Mouse (Mus musculus) heart, postnatal 36 days (tissue): ENCODE data around the gene Taok1. TPM values are rescaled to one million over a fixed set of nuclear protein-coding genes. Genes with fewer than 3 reads are reported as not detected.
A peak's percentile ranks its signal among the peaks of the same experiment; 100 is the strongest.

Experiments
- DNase-seq, 2 experiments: peaks; one replicate each; pipeline ENCODE4 v3.0.0; 2021 to 2022
- intact Hi-C: fragments of 180-260 bp; cut with DNase I; formaldehyde crosslinking; loops from one replicate; pipeline ENCODE4 v1.15.1; 2025
- total RNA-seq, 2 experiments: library from RNA; stranded (reverse); gene quantifications; 2 replicates each; pipeline ENCODE4 v1.2.3; 2021

Taok1 gene
- total RNA-seq, 2 experiments from 2014 or later, result 54.4 to 56.0 TPM

- DNase-seq, result peak; percentile 85 to 89
- intact Hi-C loops, result loop anchor here (5.0 kb wide), 1 partner anchor 94 kb away; the partner anchor contains the start of gene Taok1
Measured at GRCm38 (mm10) chr11:77512891-77513810, 94.5 kb downstream of the Taok1 start.

- intact Hi-C loops, result loop anchor here (5.0 kb wide), 1 partner anchor 96 kb away; the partner anchor contains the start of gene Taok1
- no peak for DNase-seq
Measured at GRCm38 (mm10) chr11:77511336-77511735, 96.3 kb downstream of the Taok1 start.

- intact Hi-C loops, result loop anchor here (5.0 kb wide), 1 partner anchor 124 kb away; no protein-coding TSS in a partner anchor
- DNase-seq, result peak; percentile 86 to 89
Measured at GRCm38 (mm10) chr11:77508068-77509021, 99.3 kb downstream of the Taok1 start.

GRCm38 (mm10) chr11:77507426-77507825 lies 100.2 kb downstream of the Taok1 start:
- peak in 1 of 2 experiments; percentile 12 for DNase-seq
- intact Hi-C loops, result loop anchor here (2.0 to 5.0 kb wide), 2 partner anchors 17 to 125 kb away; no protein-coding TSS in a partner anchor

GRCm38 (mm10) chr11:77506941-77507340 lies 100.7 kb downstream of the Taok1 start:
- intact Hi-C loops, result loop anchor here (2.0 to 5.0 kb wide), 2 partner anchors 16 to 125 kb away; no protein-coding TSS in a partner anchor
- peak in 1 of 2 experiments; percentile 2 for DNase-seq

GRCm38 (mm10) chr11:77506273-77506672 lies 101.3 kb downstream of the Taok1 start:
- intact Hi-C loops, result loop anchor here (2.0 to 5.0 kb wide), 2 partner anchors 15 to 126 kb away; no protein-coding TSS in a partner anchor
- DNase-seq, result no peak

- intact Hi-C loops, result loop anchor here (5.0 kb wide), 1 partner anchor 127 kb away; no protein-coding TSS in a partner anchor
Measured at GRCm38 (mm10) chr11:77505291-77505980, 102.2 kb downstream of the Taok1 start.

GRCm38 (mm10) chr11:77504377-77504776 lies 103.2 kb downstream of the Taok1 start:
- intact Hi-C loops, result no loop called here
- DNase-seq, result no peak

More at GRCm38 (mm10) chr11:77505291-77505980, 102.2 kb downstream of the Taok1 start:
- DNase-seq, result no peak

GRCm38 (mm10) chr11:77503511-77503910 lies 104.1 kb downstream of the Taok1 start:
- intact Hi-C loops, result no loop called here

GRCm38 (mm10) chr11:77502481-77502880 lies 105.1 kb downstream of the Taok1 start:
- intact Hi-C loops, result no loop called here

More at GRCm38 (mm10) chr11:77503511-77503910, 104.1 kb downstream of the Taok1 start:
- DNase-seq, result no peak

GRCm38 (mm10) chr11:77501971-77502370 lies 105.6 kb downstream of the Taok1 start:
- intact Hi-C loops, result loop anchor here (2.0 kb wide), 1 partner anchor 185 kb away; no protein-coding TSS in a partner anchor
- no peak for DNase-seq

More at GRCm38 (mm10) chr11:77502481-77502880, 105.1 kb downstream of the Taok1 start:
- DNase-seq, result no peak

GRCm38 (mm10) chr11:77501392-77501791 lies 106.2 kb downstream of the Taok1 start:
- intact Hi-C loops, result loop anchor here (2.0 kb wide), 1 partner anchor 185 kb away; no protein-coding TSS in a partner anchor
- DNase-seq, result peak; percentile 80 to 83

GRCm38 (mm10) chr11:77500361-77501325 lies 107.0 kb downstream of the Taok1 start:
- intact Hi-C loops, result loop anchor here (2.0 kb wide), 1 partner anchor 184 kb away; no protein-coding TSS in a partner anchor

GRCm38 (mm10) chr11:77499354-77499753 lies 108.3 kb downstream of the Taok1 start:
- no peak for DNase-seq
- intact Hi-C loops, result no loop called here

More at GRCm38 (mm10) chr11:77500361-77501325, 107.0 kb downstream of the Taok1 start:
- DNase-seq, result no peak

GRCm38 (mm10) chr11:77498261-77499139 lies 109.1 kb downstream of the Taok1 start:
- no peak for DNase-seq
- intact Hi-C loops, result no loop called here

GRCm38 (mm10) chr11:77497851-77498250 lies 109.8 kb downstream of the Taok1 start:
- intact Hi-C loops, result no loop called here
- DNase-seq, result no peak

- intact Hi-C loops, result no loop called here
- DNase-seq, result peak; percentile 75 to 76
Measured at GRCm38 (mm10) chr11:77497341-77497756, 110.3 kb downstream of the Taok1 start.
